Mouse (Mus musculus) cerebellum, adult 11 months (tissue): ENCODE measurements around the gene Ppp3ca.

Experiments used
- DNase-seq: peaks from one replicate; pipeline ENCODE4 v3.0.0; 2022

Gene Ppp3ca

DNA sequence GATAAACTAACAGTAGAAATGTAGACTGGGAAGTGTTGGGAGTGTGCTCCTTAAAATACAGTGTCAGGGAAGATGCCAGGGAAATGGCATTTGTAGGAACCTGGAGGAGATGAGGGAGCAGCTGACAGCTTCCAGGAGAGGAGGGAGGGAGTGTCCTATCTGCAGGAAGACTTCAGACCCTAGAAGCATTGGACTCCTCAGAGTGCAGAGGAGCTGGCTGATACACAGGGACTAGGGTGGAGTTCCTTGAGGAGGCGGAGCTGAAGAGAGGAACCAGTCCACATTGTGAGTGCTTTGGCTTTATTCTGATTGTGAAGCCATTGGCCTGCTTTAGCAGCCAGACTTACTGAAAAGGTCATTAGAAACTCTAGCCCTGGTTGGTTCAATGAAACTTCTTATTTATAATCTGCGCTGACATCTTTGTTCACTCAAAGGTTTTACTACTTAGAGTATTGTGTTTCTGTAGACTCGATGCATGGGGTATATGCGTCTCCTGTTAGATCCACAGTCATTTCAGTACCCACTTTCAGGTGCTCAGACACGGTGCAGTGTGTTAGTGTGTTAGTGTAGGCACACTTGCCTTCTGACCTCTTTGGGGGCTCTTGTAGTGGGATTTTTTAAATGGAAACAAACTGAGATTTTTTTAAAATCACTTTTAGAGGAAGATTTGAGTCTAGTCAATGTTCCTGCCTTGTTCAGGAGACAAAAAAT lies 99.0 kb downstream of the Ppp3ca start:
- DNase-seq: no peak

DNA sequence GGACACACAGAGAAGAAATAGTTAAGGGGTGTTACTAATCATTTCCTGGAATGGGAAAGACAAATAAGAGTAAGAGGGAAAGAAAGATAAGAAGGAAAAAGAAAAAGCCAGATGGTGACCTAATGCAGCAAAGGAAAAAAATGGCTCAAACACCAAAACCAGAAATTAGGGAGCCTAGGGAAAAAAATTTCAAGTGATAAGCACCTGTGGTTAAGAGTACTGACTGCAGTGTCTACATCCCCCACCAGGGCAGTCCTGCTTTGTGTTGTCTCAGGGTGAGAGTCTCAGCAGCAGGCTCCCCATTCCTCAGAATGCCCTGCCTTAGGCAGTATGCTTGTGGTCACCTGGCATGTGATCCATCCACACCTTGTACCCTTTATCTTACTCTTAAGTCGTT lies 99.6 kb downstream of the Ppp3ca start:
- DNase-seq: no peak

DNA sequence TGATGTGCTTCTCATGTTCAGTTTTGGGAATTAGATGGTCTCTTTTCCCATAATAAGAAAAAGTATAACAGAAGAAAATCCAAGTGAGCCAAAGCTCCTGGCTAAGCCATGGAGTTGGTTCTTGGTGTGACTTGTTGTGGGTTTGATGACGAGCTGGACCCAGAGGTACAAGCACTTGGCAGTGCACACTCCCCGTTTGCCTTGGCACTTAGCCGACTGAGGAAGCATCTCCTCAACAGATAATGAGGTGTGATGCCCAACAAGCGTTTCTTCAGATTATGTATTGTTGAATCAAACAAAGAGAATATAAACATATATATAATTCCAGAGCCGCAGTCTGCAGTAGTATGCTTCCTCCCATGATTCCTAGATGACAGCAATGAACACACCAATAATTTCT lies 101.8 kb downstream of the Ppp3ca start:
- DNase-seq: peak; percentile 43

- DNase-seq: no peak
Measured at GRCm38 (mm10) chr3:136773217-136773616, 103.3 kb downstream of the Ppp3ca start.

DNA sequence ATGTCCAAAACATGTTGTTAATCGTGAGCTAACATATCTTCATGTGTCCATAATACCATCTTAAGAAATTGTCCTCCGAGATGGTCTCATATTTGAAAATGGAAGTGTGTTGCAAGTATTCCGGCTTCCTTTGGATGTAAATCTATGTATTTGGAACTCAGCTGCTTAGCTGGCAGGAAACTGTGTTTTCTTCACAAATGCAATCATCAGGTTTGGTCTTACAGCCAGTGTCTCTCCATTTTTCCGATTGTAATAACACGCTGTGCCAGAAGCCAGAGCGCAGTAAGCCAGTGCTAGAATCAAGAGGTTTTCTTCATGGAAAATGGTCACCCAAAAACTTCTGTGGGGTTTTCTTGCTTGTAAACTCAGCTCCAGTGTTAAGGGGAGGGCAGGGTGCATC lies 104.3 kb downstream of the Ppp3ca start:
- no peak for DNase-seq

DNA sequence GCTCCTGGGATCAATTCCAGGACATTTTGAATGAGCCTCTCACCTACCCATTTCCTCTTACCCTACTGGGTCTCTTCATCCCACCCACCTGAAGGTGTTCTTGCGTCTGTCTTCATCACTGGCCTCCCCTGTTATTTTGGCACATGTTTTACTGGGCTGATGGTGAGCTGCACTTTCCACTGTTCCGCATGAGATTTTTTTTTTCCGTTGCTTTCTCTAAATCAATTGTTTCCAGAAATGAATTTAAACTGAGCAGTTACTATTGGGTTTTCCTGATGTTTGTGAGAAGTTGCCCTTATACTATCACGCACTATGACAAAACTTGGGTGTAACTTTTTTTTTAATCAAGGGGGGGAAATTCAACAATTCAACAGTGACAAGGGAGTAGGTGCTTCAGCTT lies 106.6 kb downstream of the Ppp3ca start:
- DNase-seq: no peak

GRCm38 (mm10) chr3:136777380-136777779 lies 107.5 kb downstream of the Ppp3ca start:
- DNase-seq: no peak

DNA sequence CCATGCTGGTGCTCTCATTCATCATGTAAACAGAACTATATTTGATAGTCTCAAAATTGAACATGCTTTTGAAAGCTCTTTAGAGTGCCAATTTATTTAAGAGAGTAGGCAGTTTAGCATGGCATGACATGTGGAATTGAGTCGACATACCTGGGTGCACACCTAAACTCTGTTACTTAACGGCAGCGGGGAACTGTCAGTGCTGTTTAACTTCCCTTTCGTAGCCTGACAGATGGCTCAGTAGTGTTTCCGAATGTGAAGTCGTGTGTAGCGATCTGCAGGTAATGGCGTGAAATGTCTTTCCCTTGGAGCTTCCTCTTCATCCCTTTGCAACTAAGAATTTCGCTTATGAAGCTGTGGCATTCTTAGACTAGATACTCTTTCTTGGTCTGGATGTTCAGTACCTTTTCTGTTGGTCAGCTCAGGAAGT lies 107.9 kb downstream of the Ppp3ca start:
- DNase-seq: peak; percentile 35

DNA sequence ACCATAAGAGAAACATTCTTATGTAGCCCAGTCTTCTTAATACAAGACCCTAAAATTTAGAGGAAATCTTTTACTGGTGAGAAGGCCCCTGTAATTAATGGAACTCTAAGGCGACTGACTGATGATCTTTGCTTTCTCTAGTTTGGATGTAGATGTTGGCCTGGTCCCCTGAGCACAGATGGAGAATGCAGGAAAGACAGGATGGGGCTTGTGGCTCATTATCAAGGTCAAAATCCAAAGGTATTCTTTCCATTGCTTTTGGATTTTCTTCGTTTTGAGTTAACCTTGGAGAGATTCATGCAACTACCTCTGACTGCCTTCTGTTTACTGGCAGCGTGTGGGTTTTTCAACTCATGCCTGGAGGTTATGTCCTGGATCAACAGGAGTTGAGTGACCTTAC lies 110.4 kb downstream of the Ppp3ca start:
- DNase-seq: peak; percentile 57

- DNase-seq: no peak
Measured at GRCm38 (mm10) chr3:136782058-136782457, 112.1 kb downstream of the Ppp3ca start.

GRCm38 (mm10) chr3:136785686-136786085 lies 115.8 kb downstream of the Ppp3ca start:
- DNase-seq: no peak

- no peak for DNase-seq
Measured at GRCm38 (mm10) chr3:136790261-136790871, 120.4 kb downstream of the Ppp3ca start.

DNA sequence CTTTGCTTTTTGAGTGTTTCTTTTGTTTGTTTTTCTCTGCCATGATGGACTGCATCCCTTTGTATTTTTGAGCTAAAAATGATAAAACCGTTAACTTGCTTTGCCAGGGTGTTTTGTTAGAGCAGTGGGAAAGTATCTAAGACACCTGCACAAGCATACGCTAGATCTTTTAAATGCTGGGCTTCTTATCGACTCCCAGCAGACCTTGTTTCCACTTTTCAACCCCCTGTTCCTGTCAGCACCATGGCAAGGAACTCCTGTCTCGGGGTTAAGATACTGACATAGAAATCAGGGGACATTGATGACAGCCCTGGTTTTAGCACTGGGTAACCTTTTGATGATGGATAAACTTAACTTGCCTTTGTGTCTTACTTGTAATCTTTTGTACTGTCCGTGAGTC lies 121.5 kb downstream of the Ppp3ca start:
- no peak for DNase-seq

- no peak for DNase-seq
Measured at GRCm38 (mm10) chr3:136791946-136792345, 122.0 kb downstream of the Ppp3ca start.

DNA sequence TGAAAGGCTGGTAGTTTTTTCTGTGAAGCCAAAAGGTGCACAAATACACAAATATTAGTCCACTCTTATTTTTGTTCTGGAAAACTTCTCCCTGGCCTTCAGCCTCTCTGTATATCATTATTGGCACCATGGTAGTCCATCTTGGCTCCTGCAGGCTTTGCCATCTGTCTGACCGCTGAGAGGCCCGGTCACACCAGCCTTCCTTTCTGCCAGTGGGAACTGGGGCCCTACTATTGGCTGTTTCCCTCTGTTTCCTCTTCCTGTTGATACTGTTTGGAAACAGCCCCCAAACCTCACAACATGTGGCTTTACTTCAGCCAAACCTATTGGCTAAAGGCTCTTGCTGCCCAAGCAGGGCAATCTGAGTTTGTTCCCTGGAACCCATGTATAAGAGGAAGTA lies 123.5 kb downstream of the Ppp3ca start:
- peak; percentile 82 for DNase-seq

- no peak for DNase-seq
Measured at GRCm38 (mm10) chr3:136794426-136795217, 124.7 kb downstream of the Ppp3ca start.

DNA sequence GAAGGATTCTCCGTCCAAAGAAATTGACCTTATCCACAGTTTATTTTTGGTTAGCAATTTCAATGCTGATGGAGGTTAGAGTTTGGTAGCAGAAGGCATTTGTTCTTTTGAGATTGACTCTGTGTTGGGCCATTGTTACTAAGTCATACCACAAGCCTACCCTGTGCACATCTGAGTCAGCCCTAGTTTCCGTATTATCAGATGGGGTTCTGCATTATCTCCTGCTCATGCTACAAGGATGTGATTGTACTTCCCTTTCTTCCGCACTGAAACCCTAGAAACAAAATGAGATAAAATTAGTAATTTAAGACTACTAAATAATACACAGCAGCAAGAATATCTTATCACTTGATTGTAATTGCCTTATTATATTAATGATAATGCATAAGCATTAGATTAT lies 129.0 kb downstream of the Ppp3ca start:
- DNase-seq: no peak

- DNase-seq: peak; percentile 35
Measured at GRCm38 (mm10) chr3:136802595-136802994, 132.7 kb downstream of the Ppp3ca start.

GRCm38 (mm10) chr3:136805897-136806296 lies 136.0 kb downstream of the Ppp3ca start:
- no peak for DNase-seq

DNA sequence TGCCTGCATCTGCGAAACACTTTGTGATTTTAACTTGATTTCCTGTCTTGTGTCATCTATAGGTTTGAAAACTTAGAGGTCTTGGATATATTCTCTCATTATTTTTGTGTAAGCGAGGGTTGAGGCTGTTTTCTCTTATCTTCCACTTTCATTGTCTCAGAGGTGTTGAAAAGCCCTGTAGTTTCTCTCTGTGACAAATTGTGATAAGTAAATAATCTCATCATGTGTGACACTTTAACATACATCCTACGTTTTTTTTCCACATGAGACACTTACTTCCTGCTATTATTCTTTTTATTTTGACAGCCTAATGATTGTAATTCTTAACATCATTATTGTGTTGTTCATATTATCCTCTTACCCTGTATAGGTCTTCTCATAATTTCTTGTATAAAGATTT lies 140.3 kb downstream of the Ppp3ca start:
- DNase-seq: no peak

DNA sequence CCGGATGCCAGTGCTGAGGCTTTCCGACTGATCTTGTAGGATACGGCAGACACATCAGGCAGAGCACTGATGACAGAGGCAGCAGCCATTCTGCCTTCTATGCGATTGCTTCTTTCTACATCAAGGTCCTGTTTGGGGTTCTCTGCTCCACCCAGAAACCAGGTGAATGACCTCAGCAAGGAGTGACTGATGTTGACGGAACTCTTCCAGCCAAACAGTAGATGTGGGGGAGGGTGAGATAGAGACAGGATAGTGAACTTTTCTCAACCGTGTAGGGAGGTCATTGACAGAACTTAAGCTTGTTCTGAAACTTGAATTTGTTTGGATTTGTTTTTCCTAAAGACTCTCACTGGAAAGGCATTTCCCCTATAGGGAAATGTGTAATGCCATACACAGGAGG lies 142.2 kb downstream of the Ppp3ca start:
- no peak for DNase-seq

- DNase-seq: no peak
Measured at GRCm38 (mm10) chr3:136812791-136813190, 142.9 kb downstream of the Ppp3ca start.

GRCm38 (mm10) chr3:136813886-136814285 lies 144.0 kb downstream of the Ppp3ca start:
- DNase-seq: no peak

DNA sequence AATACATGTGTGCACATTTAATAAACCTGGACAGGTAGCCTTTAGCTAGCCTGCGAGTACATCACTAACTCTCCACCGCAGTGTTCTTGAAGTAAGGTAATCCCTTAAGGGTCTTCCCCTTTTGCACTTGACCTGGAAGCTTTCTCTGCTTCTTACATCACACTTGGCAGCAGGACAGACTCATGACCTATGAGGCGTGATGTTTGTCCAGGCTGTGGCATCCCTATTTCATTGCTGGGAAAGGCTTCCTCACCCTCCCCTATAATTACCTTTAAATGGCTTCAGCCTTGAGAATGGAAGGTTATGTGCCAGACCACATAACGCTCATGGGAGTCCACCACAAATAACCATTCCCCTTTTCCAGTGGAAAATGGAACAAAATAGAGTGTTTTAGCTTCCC lies 145.0 kb downstream of the Ppp3ca start:
- DNase-seq: no peak
